Mouse (Mus musculus): ENCODE data around the gene Gpr4. TPM values are rescaled to one million over a fixed set of nuclear protein-coding genes. Genes with fewer than 3 reads are reported as not detected.

Gpr4 gene
- total and polyA plus RNA-seq, 3 experiments: 0.15 to 0.19 TPM; not detected in 1

DNA sequence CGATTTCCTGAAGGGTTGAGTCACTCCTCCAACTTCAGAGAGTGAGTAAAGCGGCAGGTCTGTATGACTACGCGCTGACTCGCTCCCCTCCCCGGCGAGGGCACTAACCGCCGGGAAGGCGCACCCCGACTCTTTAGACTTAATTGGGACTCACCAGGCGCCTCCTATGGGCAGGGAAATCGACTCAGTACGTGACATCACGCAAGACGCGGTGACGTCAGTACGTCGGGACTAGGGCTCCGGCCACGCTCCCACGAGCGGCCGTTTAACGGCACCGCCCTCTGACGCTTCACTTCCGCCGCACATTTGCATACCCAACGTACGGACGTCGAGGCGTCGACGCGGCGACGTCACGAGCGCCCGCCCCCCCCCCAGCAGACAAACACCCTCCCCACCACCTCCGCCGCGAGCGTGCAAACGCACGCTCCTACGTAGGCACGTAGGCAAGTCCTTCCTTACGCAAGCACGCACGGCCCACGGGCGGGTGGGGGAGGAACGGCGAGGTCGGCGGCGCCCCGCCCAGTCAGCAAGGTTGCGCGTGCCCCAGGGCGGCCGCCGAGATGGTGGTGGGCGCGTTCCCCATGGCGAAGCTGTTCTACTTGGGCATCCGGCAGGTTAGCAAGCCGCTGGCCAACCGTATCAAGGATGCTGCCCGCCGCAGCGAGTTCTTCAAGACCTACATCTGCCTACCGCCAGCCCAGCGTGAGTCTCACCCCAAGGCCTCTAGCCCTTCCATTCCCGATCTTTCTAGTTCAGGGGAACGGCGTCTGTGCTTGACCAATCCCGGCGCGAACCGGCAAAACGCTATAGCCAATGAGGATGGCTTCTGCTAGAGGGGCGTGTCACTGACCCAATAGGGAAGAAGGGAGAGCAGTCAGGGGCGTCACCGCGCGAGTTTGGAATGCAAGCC, 15.8 kb downstream of the Gpr4 start, which contains the start of gene Opa3 (continued):
- TF ChIP-seq EP300 (IDR thresholded peaks at IDR 0.05; ENCODE audit: low read depth in 1 of 2, low read length in 2 of 2) (peak in 1 of 2 experiments; percentile 11; a peak in 2 of 4 replicates), CHD1 (IDR thresholded peaks at IDR 0.05; ENCODE audit: low read depth, low read length) (0 out of 2 replicates have a peak, but pooled peaks have one; percentile 39), GATA1 (IDR thresholded peaks at IDR 0.05; ENCODE audit: low read depth, low read length) (no peak), UBTF (IDR thresholded peaks at IDR 0.05; ENCODE audit: borderline replicate concordance, insufficient read depth, low read depth, low read length) (no peak), SIN3A (IDR thresholded peaks at IDR 0.05; ENCODE audit: low read length) (peak; percentile 70), MYC (IDR thresholded peaks at IDR 0.05; ENCODE audit: low read depth, low read length) (peak; percentile 45; the same call in 1 of the 2 replicates), POLR2AphosphoS2 (IDR thresholded peaks at IDR 0.05; ENCODE audit: low read length) (peak; percentile 87), NELFE (IDR thresholded peaks at IDR 0.05; ENCODE audit: low read depth, low read length) (peak; percentile 77), ZNF384 (IDR thresholded peaks at IDR 0.05; ENCODE audit: low read depth, low read length) (no peak), MAX (IDR thresholded peaks at IDR 0.05; ENCODE audit: low read length) (peak; percentile 79), POLR2AphosphoS5 (IDR thresholded peaks at IDR 0.05; ENCODE audit: borderline replicate concordance, low read depth, low read length) (no peak; the same call in 1 of the 2 replicates), MEF2A (IDR thresholded peaks at IDR 0.05; ENCODE audit: extremely low read depth, insufficient replicate concordance, low read depth, low read length, poor library complexity, severe bottlenecking) (no peak), HCFC1 (IDR thresholded peaks at IDR 0.05; ENCODE audit: low read depth, low read length) (peak; percentile 83), MYB (IDR thresholded peaks at IDR 0.05; ENCODE audit: low read depth, low read length) (peak; percentile 77), MXI1 (IDR thresholded peaks at IDR 0.05; ENCODE audit: low read depth, low read length) (peak; percentile 86), MAFK (IDR thresholded peaks at IDR 0.05; ENCODE audit: borderline replicate concordance, low read depth, low read length) (no peak), TCF12 (IDR thresholded peaks at IDR 0.05; ENCODE audit: low read depth, low read length) (peak; percentile 11; the same call in 1 of the 2 replicates), ZC3H11A (IDR thresholded peaks at IDR 0.05; ENCODE audit: low read depth, low read length) (no peak)

DNA sequence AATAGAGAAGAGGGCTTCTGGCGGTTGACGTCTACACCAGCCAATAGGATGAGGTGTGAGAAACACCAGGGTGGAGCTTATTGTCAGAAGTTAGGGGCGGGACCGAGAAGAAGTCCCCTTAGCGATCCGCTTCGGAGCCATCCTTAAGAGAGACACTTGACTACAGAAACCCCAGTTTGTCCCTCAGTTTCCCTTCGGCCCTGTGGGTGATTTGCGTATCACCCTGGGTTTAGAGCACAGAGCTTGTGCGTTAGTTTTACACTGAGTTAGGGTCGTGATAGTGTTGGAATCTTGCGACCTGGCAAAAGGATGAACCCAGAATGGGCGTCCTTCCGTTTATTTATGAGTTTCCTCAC, 16.4 kb downstream of the Gpr4 start:
- no peak for DNase-seq (ENCODE audit: low read depth, low spot score)
- Histone ChIP-seq H3K36me3 (ENCODE audit: control insufficient read depth in 1 of 2, insufficient read depth in 2 of 2, low read length in 2 of 2) (no peaks in the 10 kb centered on the region), H3K9me3 (replicated peaks; ENCODE audit: insufficient read depth, low read length) (no peaks in the 10 kb centered on the region), H3K9ac (ENCODE audit: control insufficient read depth, low read depth, low read length, poor library complexity, severe bottlenecking) (peak overlapping the region; percentile 72), H3K27me3 (ENCODE audit: control insufficient read depth in 1 of 2, insufficient read depth in 2 of 2, low read length in 2 of 2) (no peaks in the 10 kb centered on the region), H3K27ac (ENCODE audit: control insufficient read depth, low read depth, low read length) (peak overlapping the region; percentile 68), H3K4me3 (ENCODE audit: control insufficient read depth in 1 of 2, insufficient read depth in 1 of 2, low read depth in 2 of 2, low read length in 2 of 2) (peak overlapping the region; percentile 77 to 92), H3K4me1 (ENCODE audit: control insufficient read depth in 1 of 2, insufficient read depth in 2 of 2, low read length in 2 of 2) (peaks cover 0 to 7% of the 10 kb centered on the region in 2 experiments; a peak in 3 of 4 replicates), H3K79me2 (ENCODE audit: control insufficient read depth, insufficient read depth, low read length, poor library complexity) (peaks cover 49% of the 10 kb centered on the region)
- TF ChIP-seq USF2 (IDR thresholded peaks at IDR 0.05; ENCODE audit: borderline replicate concordance in 1 of 2, insufficient read depth in 1 of 2, low read depth in 1 of 2, low read length in 2 of 2): no peak
- no peak for TF ChIP-seq MYB (IDR thresholded peaks at IDR 0.05; ENCODE audit: low read depth, low read length)
- TF ChIP-seq POLR2AphosphoS2 (IDR thresholded peaks at IDR 0.05; ENCODE audit: low read length): peak; percentile 60; the same call in 1 of the 2 replicates
- 0 out of 2 replicates have a peak, but pooled peaks have one; percentile 3 for TF ChIP-seq CHD2 (IDR thresholded peaks at IDR 0.05; ENCODE audit: low read length)
- peak; percentile 76; the same call in 1 of the 2 replicates for TF ChIP-seq TBP (IDR thresholded peaks at IDR 0.05; ENCODE audit: low read depth, low read length)
- TF ChIP-seq POLR2A (IDR thresholded peaks at IDR 0.05; ENCODE audit: control insufficient read depth in 1 of 2, insufficient read depth in 1 of 2, low read depth in 1 of 2, low read length in 2 of 2, poor library complexity in 1 of 2): peak in 1 of 2 experiments; percentile 71; a peak in 2 of 4 replicates
